Mouse (Mus musculus) midbrain, embryonic 13.5 days (tissue): ENCODE results near the gene Auts2. TPM values are rescaled to one million over a fixed set of nuclear protein-coding genes. Genes with fewer than 3 reads are reported as not detected.

Experiments
- ATAC-seq: fragments of 200-750 bp; cut with Nextera tagmentation; 2 replicates; pipeline ENCODE4 v1.8.0; 2017; ENCODE audit warnings: mild to moderate bottlenecking, moderate TSS enrichment, moderate library complexity
- H3K27ac ChIP-seq: fragments of 300-500 bp; sonication (generic); 2 replicates; pipeline ENCODE4 v1.5.1; 2015; ENCODE audit warnings: inconsistent platforms, mild to moderate bottlenecking, moderate library complexity
- H3K27me3 ChIP-seq: fragments of 300-500 bp; sonication (generic); 2 replicates; pipeline ENCODE4 v1.6.1; 2015; ENCODE audit warnings: mild to moderate bottlenecking, inconsistent platforms
- H3K36me3 ChIP-seq: fragments of 300-500 bp; sonication (generic); 2 replicates; pipeline ENCODE4 v1.6.1; 2015; ENCODE audit warnings: mild to moderate bottlenecking, inconsistent platforms
- H3K4me1 ChIP-seq: fragments of 300-500 bp; sonication (generic); replicated peaks from 2 replicates; pipeline ENCODE4 v1.6.1; 2015; ENCODE audit warnings: inconsistent platforms
- H3K4me2 ChIP-seq: fragments of 300-500 bp; sonication (generic); replicated peaks from 2 replicates; pipeline ENCODE4 v1.6.1; 2015; ENCODE audit warnings: moderate library complexity, mild to moderate bottlenecking, inconsistent platforms
- H3K4me3 ChIP-seq: fragments of 300-500 bp; sonication (generic); replicated peaks from 2 replicates; pipeline ENCODE4 v1.5.1; 2015; ENCODE audit warnings: mild to moderate bottlenecking, inconsistent platforms
- H3K9ac ChIP-seq: fragments of 300-500 bp; sonication (generic); replicated peaks from 2 replicates; pipeline ENCODE4 v1.6.1; 2015; ENCODE audit warnings: mild to moderate bottlenecking, inconsistent platforms
- H3K9me3 ChIP-seq: fragments of 300-500 bp; sonication (generic); 2 replicates; pipeline ENCODE4 v1.6.1; 2016; ENCODE audit warnings: mild to moderate bottlenecking, inconsistent platforms
- WGBS: fragments of 180-500 bp; shearing (Covaris S2); methylation state at CpG from one replicate; pipeline ENCODE4 v1.1.7; 2015; 5-methylcytosine and 5-hydroxymethylcytosine counted together
- polyA plus RNA-seq: library from polyadenylated mRNA; unstranded; fragments of >200 nt; fragmentation: Nextera tagmentation; extraction: Ambion mirVana; gene quantifications from 2 replicates; pipeline ENCODE4 v1.2.1, GENCODE M21; 2015

Gene Auts2
- polyA plus RNA-seq, 1 experiment from 2014 or later: 76.2 TPM

DNA sequence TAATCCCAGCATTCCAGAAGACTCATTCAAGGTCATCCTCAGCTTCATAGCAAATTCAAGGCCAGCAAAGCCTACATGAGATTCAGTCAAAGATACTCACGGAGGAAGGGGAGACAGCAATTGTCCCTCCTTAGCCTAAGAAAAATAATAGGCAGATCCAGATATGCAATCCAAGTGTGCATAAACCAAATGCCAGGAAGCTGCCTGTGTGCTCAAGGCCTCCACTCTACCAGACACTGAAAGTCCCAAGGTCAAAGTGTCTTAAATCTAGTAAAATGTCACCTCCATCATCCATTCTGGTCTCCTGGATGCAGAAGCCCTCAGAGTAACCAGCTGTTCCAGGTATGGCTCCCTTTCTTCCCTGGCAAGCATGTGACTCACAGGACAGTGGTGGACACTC, 50.4 kb downstream of the Auts2 start:
- peaks cover 32% of the 10 kb centered on the region for H3K4me1 ChIP-seq
- H3K4me3 ChIP-seq: no peak overlapping the region
- no peaks in the 10 kb centered on the region for H3K36me3 ChIP-seq
- no peak overlapping the region for H3K27ac ChIP-seq
- no peaks in the 10 kb centered on the region for H3K9me3 ChIP-seq
- WGBS: 77% methylated on average over 1 of the region's 1 CpGs
- H3K9ac ChIP-seq: no peak overlapping the region
- H3K4me2 ChIP-seq: no peak overlapping the region
- no peak for ATAC-seq
- no peaks in the 10 kb centered on the region for H3K27me3 ChIP-seq

DNA sequence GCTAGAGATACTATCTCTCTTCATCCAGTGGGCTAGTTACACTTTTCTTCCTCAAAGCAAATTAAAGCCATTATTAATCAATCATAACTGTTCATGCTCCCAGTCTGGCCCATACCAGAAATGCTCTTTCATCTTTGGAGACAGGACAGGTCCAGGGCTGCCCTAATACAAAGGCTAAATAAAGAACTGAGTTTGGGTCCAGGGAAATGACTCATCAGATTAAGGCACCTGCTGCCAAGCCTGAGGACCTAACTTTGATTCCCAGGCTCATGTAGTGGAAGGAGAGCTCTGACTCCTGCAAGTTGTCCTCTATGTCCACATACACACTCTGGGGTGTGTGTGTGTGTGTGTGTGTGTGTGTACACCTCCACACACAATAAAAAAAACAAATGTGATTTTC, 51.1 kb downstream of the Auts2 start:
- Histone ChIP-seq H3K4me2 (no peak overlapping the region), H3K4me1 (peaks cover 40% of the 10 kb centered on the region), H3K27ac (no peak overlapping the region), H3K9ac (no peak overlapping the region), H3K27me3 (no peaks in the 10 kb centered on the region), H3K36me3 (no peaks in the 10 kb centered on the region), H3K4me3 (no peak overlapping the region), H3K9me3 (no peaks in the 10 kb centered on the region)
- no peak for ATAC-seq

DNA sequence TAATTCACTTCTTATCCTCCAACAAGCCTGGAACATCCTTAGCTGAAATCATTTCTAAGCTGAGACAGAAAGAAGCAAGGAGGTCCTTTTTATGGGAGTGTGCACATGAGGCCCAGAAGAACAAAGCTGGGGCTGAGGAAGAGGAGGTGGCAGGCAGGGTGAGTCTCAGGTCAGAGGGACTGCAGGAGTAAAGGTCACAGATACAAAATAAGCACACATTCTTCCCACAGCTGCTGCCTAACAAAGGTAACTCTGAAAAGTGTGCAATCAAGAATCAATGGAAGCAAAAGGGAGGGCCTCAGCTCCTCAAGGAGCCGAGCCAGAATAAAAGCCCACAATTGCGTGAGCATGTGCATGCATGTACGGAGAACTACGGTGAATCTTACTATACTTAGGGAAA, 51.6 kb downstream of the Auts2 start:
- H3K4me3 ChIP-seq: no peak overlapping the region
- no peaks in the 10 kb centered on the region for H3K27me3 ChIP-seq
- H3K27ac ChIP-seq: no peak overlapping the region
- whole genome bisulfite sequencing: 26% methylated on average over 4 of the region's 4 CpGs
- no peaks in the 10 kb centered on the region for H3K9me3 ChIP-seq
- ATAC-seq: no peak
- no peak overlapping the region for H3K9ac ChIP-seq
- H3K4me1 ChIP-seq: peaks cover 44% of the 10 kb centered on the region
- H3K4me2 ChIP-seq: no peak overlapping the region
- H3K36me3 ChIP-seq: no peaks in the 10 kb centered on the region

DNA sequence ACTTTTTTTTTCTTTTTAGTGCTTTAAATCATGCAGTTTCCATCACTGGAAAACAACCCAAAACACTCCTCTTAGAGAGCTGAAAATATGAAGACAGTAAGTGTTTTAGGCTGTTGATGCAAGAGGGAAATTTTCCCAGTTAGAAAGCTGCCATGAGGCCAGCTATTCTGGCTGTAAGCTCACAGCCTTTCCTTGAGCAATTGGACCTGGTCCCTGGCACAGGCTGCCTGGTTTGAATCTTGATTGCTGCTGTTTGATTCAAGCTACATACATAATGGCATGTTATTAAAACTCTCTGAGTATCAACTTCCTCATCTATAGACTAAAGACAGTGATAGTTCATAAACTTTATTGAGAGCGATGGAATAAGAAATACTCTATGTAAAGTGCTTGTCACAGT, 52.8 kb downstream of the Auts2 start:
- no peaks in the 10 kb centered on the region for H3K27me3 ChIP-seq
- H3K4me1 ChIP-seq: peaks cover 44% of the 10 kb centered on the region
- H3K4me3 ChIP-seq: no peak overlapping the region
- no peak overlapping the region for H3K9ac ChIP-seq
- H3K4me2 ChIP-seq: no peak overlapping the region
- no peaks in the 10 kb centered on the region for H3K9me3 ChIP-seq
- H3K27ac ChIP-seq: no peak overlapping the region
- ATAC-seq: no peak
- 98% methylated on average over 1 of the region's 1 CpGs for whole genome bisulfite sequencing
- H3K36me3 ChIP-seq: no peaks in the 10 kb centered on the region

DNA sequence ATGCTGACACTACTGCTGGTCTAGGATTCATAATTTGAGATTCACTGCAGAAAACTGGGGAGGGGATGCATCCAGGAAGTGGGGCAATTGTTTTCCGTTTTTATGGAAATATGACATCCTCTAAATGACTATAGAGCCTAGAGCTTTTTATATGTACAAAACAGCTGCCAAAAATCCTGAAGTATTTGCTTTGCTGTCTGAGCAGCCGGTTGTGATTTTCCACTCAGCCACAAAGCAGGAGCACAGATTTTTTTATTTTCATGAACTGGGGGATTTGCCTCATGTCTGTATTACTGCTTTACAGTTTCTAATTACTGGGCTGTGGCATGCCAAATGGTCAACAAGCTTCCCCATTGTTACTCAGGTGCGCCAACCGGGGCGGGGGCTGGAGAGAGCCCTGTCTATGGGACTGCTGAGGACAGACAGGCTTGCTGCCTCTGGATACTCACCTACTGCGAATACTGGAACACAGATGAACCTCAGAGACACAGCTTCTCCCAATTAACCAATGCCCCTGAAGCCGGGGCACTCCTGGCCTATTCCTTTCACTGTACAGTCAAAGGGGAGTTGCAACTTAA, 53.3 kb downstream of the Auts2 start:
- Histone ChIP-seq H3K27ac (no peak overlapping the region), H3K4me2 (no peak overlapping the region), H3K36me3 (no peaks in the 10 kb centered on the region), H3K9ac (no peak overlapping the region), H3K4me1 (peaks cover 44% of the 10 kb centered on the region), H3K9me3 (no peaks in the 10 kb centered on the region), H3K27me3 (no peaks in the 10 kb centered on the region), H3K4me3 (no peak overlapping the region)
- 70% methylated on average over 7 of the region's 7 CpGs for WGBS
- no peak for ATAC-seq

DNA sequence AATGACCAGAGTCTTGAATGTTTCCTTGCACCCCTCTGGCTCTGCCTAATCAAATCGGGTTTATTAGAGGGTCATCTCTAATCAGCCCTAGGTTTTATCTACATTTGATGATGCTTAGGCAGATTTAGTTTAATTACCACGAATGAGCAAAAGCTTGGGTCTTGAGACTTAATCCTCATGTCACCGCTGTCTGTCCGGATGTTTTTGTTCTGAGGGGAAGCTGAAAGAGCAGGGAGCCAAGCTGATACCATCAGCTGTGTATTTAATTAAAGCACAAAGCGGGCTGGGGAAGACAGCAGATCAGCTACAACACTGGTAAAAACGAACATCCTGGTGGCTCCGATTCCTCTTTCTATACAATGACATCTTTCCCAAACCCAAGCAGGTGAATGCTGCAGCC, 56.3 kb downstream of the Auts2 start:
- no peak for ATAC-seq
- Histone ChIP-seq H3K4me3 (no peak overlapping the region), H3K9me3 (no peaks in the 10 kb centered on the region), H3K4me1 (peaks cover 52% of the 10 kb centered on the region), H3K36me3 (no peaks in the 10 kb centered on the region), H3K27ac (no peak overlapping the region), H3K9ac (no peak overlapping the region), H3K4me2 (no peak overlapping the region), H3K27me3 (no peaks in the 10 kb centered on the region)
- 16% methylated on average over 7 of the region's 7 CpGs for WGBS

DNA sequence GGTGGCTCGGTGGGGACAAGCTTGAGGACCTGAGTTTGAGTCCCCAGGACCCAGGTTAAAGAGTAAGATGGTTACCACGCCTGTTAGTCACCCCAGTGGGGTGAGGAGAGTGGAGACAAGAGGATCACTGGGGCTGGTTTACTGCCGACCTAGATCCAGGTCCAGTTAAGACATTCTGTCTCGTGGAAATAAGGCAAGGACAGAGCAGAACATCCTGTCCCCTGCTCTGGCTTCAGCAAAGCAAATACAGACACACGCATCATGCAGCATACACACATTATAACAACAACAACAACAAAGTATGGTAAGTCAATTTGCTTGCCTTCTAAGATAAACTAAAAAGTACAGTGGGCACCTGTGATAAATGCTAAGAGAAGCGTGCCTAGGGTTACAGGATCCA, 57.1 kb downstream of the Auts2 start:
- no peaks in the 10 kb centered on the region for H3K36me3 ChIP-seq
- WGBS: 91% methylated on average over 6 of the region's 6 CpGs
- no peak overlapping the region for H3K27ac ChIP-seq
- no peak overlapping the region for H3K9ac ChIP-seq
- ATAC-seq: no peak
- no peaks in the 10 kb centered on the region for H3K27me3 ChIP-seq
- no peaks in the 10 kb centered on the region for H3K9me3 ChIP-seq
- H3K4me1 ChIP-seq: peaks cover 54% of the 10 kb centered on the region
- no peak overlapping the region for H3K4me3 ChIP-seq
- no peak overlapping the region for H3K4me2 ChIP-seq

GRCm38 (mm10) chr5:132485448-132485847, 57.7 kb downstream of the Auts2 start:
- no peak for ATAC-seq
- no peak overlapping the region for H3K9ac ChIP-seq
- H3K9me3 ChIP-seq: no peaks in the 10 kb centered on the region
- no peak overlapping the region for H3K4me2 ChIP-seq
- H3K36me3 ChIP-seq: no peaks in the 10 kb centered on the region
- H3K4me1 ChIP-seq: peaks cover 57% of the 10 kb centered on the region
- 86% methylated on average over 3 of the region's 3 CpGs for WGBS
- H3K4me3 ChIP-seq: no peak overlapping the region
- no peak overlapping the region for H3K27ac ChIP-seq
- H3K27me3 ChIP-seq: no peaks in the 10 kb centered on the region

GRCm38 (mm10) chr5:132481476-132481875, 61.7 kb downstream of the Auts2 start:
- no peaks in the 10 kb centered on the region for H3K27me3 ChIP-seq
- no peaks in the 10 kb centered on the region for H3K9me3 ChIP-seq
- peaks cover 53% of the 10 kb centered on the region for H3K4me1 ChIP-seq
- no peak overlapping the region for H3K4me2 ChIP-seq
- H3K27ac ChIP-seq: no peak overlapping the region
- no peak for ATAC-seq
- no peak overlapping the region for H3K4me3 ChIP-seq
- 61% methylated on average over 3 of the region's 3 CpGs for WGBS
- no peak overlapping the region for H3K9ac ChIP-seq
- H3K36me3 ChIP-seq: no peaks in the 10 kb centered on the region

DNA sequence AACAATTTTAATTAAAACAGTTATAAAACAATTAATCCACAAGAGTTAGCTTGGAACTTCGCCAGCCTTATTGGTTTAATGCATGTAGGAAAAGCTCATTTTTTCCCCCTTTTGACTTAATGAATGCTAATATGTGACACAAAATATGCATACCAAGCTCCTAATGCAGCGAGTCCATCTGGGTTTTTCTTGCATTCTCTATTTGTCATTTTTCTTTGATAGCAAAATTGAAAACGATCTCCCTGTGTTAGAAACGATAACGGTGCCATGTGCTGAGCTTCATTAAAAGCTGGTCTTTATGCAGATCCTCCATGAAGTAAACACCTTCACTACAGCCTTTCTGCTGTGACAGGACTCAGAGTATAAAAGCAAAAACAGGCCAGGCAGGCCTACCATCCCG, 62.7 kb downstream of the Auts2 start:
- Histone ChIP-seq H3K9me3 (no peaks in the 10 kb centered on the region), H3K27me3 (no peaks in the 10 kb centered on the region), H3K4me2 (no peak overlapping the region), H3K36me3 (no peaks in the 10 kb centered on the region), H3K9ac (no peak overlapping the region; the same call in 1 of the 2 replicates), H3K4me1 (peaks cover 53% of the 10 kb centered on the region), H3K27ac (peak overlapping the region; percentile 59; the same call in 1 of the 2 replicates), H3K4me3 (no peak overlapping the region)
- no peak for ATAC-seq
- WGBS: 36% methylated on average over 6 of the region's 6 CpGs

GRCm38 (mm10) chr5:132479227-132479857, 63.8 kb downstream of the Auts2 start:
- H3K4me3 ChIP-seq: no peak overlapping the region
- H3K27me3 ChIP-seq: no peaks in the 10 kb centered on the region
- H3K9ac ChIP-seq: no peak overlapping the region
- 34% methylated on average over 11 of the region's 11 CpGs for WGBS
- H3K27ac ChIP-seq: no peak overlapping the region
- no peaks in the 10 kb centered on the region for H3K9me3 ChIP-seq
- no peak for ATAC-seq
- no peak overlapping the region for H3K4me2 ChIP-seq
- no peaks in the 10 kb centered on the region for H3K36me3 ChIP-seq
- H3K4me1 ChIP-seq: peaks cover 50% of the 10 kb centered on the region

- peaks cover 58% of the 10 kb centered on the region for H3K4me1 ChIP-seq
- H3K4me2 ChIP-seq: no peak overlapping the region
- H3K9ac ChIP-seq: no peak overlapping the region
- no peak overlapping the region for H3K27ac ChIP-seq
- H3K4me3 ChIP-seq: no peak overlapping the region
- no peaks in the 10 kb centered on the region for H3K36me3 ChIP-seq
- no peaks in the 10 kb centered on the region for H3K27me3 ChIP-seq
- H3K9me3 ChIP-seq: no peaks in the 10 kb centered on the region
- ATAC-seq: no peak
- 6% methylated on average over 1 of the region's 1 CpGs for WGBS
Observed at GRCm38 (mm10) chr5:132477533-132477932, 65.6 kb downstream of the Auts2 start.

- no peak for ATAC-seq
- H3K4me1 ChIP-seq: peaks cover 25% of the 10 kb centered on the region
- no peak overlapping the region for H3K4me2 ChIP-seq
- no peak overlapping the region for H3K9ac ChIP-seq
- H3K36me3 ChIP-seq: no peaks in the 10 kb centered on the region; the same call in 1 of the 2 replicates
- H3K4me3 ChIP-seq: no peak overlapping the region
- WGBS: 60% methylated on average over 5 of the region's 5 CpGs
- no peaks in the 10 kb centered on the region for H3K27me3 ChIP-seq
- no peaks in the 10 kb centered on the region for H3K9me3 ChIP-seq
- no peak overlapping the region for H3K27ac ChIP-seq
Observed at GRCm38 (mm10) chr5:132472905-132473321, 70.2 kb downstream of the Auts2 start.
